ENCODE assay signal across 16 mouse cellular contexts in the genomic region with DNA sequence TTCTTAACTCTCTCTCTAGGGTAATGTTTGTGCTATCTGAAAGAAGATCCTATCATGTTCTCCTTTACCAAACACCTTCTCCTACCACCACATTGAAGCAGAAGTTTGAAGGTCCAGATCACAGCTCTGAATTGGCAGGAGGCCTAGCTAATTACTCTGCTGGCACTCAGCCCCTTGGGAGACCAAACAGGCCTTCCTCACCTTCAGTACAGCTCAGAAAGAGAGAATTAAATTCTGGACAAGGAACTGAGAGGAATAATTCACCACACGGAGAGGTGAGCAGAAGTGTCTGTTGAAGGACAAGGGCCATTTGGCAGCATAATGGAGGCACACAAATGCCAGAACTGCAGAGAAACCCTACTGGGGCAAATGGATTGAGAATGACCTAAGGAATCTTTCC.
DNase-seq lines count a peak whose midpoint lies in the region; ATAC-seq and TF ChIP-seq lines count a peak whose summit lies in the region.
"Had no signal": no experiment of that assay in that cellular context is flagged by ENCODE, and none has a peak within 500 bp of the region (broad histone marks: within the 10 kb centered on the region; RNA-seq: fewer than 3 reads in every experiment).

No protein-coding gene starts in this region.

- H3K9ac ChIP-seq in heart, adult 2 months (ENCODE audit: low read depth, low read length): no peak overlapping the region
- no peak overlapping the region for H3K9ac ChIP-seq in intestine, postnatal 0 days (ENCODE audit: low read depth, low read length)
- H3K9ac ChIP-seq: embryonic facial prominence, embryonic 15.5 days; hindbrain, embryonic 15.5 days; liver, embryonic 13.5 days; stomach, embryonic 15.5 days had no signal

- H3K9me3 ChIP-seq in intestine, postnatal 0 days (ENCODE audit: control insufficient read depth): no peaks in the 10 kb centered on the region
- H3K9me3 ChIP-seq: embryonic facial prominence, embryonic 15.5 days; hindbrain, embryonic 15.5 days; liver, embryonic 13.5 days; megakaryocyte, embryonic 14.5 days; stomach, embryonic 15.5 days had no signal

- no peak for TF ChIP-seq POLR2A in heart, adult 2 months (IDR thresholded peaks at IDR 0.05; ENCODE audit: insufficient read depth, low read depth, low read length)
- no peak for TF ChIP-seq POLR2A in cerebellum, adult 2 months (IDR thresholded peaks at IDR 0.05; ENCODE audit: borderline replicate concordance, insufficient read depth, low read length)

- TF ChIP-seq CTCF in heart, adult 2 months (IDR thresholded peaks at IDR 0.05): no peak
- TF ChIP-seq CTCF in cerebellum, adult 2 months (IDR thresholded peaks at IDR 0.05; ENCODE audit: borderline replicate concordance, insufficient read depth, low read depth, low read length): no peak
- no peak for TF ChIP-seq CTCF in intestine, postnatal 0 days (IDR thresholded peaks at IDR 0.05; ENCODE audit: low read depth)

- H3K79me2 ChIP-seq in heart, adult 2 months (replicated peaks; ENCODE audit: control insufficient read depth, insufficient read depth, low read length): no peaks in the 10 kb centered on the region

- WGBS in heart, adult 2 months: 42% methylated on average over 1 of the region's 1 CpGs
- WGBS in cerebellum, adult 2 months: 11% methylated on average over 1 of the region's 1 CpGs
- 73% methylated on average over 1 of the region's 1 CpGs for WGBS in intestine, postnatal 0 days

- intact Hi-C loops in heart, adult 2 months (cut with DNase I): loop anchor here (10.0 kb wide), 1 partner anchor 347 kb away; the partner anchor contains the start of gene Tle4

- peak; percentile 36 to 39 for DNase-seq in heart, adult 2 months
- no peak for DNase-seq in heart, adult 11 months
- peak; percentile 40 for DNase-seq in kidney, adult 9 months
- DNase-seq in kidney, adult 11 months: no peak
- DNase-seq in brain, adult 2 months (ENCODE audit: low read depth, low spot score): peak; percentile 74
- peak; percentile 74 to 84 for DNase-seq in cerebellum, adult 2 months
- DNase-seq: B cell, adult 2 months; liver, embryonic 13.5 days; lung, postnatal 10 days; retina, postnatal 1 day had no signal

- H3K27ac ChIP-seq in heart, adult 2 months: no peak overlapping the region
- no peak overlapping the region for H3K27ac ChIP-seq in cerebellum, adult 2 months (ENCODE audit: insufficient read depth, low read length)
- no peak overlapping the region for H3K27ac ChIP-seq in intestine, postnatal 0 days (ENCODE audit: low read depth, low read length)
- H3K27ac ChIP-seq: embryonic facial prominence, embryonic 15.5 days; hindbrain, embryonic 15.5 days; liver, embryonic 13.5 days; stomach, embryonic 15.5 days had no signal

- no peak for TF ChIP-seq EP300 in heart, adult 2 months (IDR thresholded peaks at IDR 0.05; ENCODE audit: insufficient read depth, low read depth, low read length)

- peaks cover 1% of the 10 kb centered on the region; the same call in 1 of the 2 replicates for H3K4me1 ChIP-seq in heart, adult 2 months (ENCODE audit: control insufficient read depth, insufficient read depth, low read length)
- peaks cover 5% of the 10 kb centered on the region; the same call in 1 of the 2 replicates for H3K4me1 ChIP-seq in cerebellum, adult 2 months (ENCODE audit: control insufficient read depth, insufficient read depth, low read length)
- no peaks in the 10 kb centered on the region for H3K4me1 ChIP-seq in intestine, postnatal 0 days (replicated peaks; ENCODE audit: control insufficient read depth, insufficient read depth, low read length)
- H3K4me1 ChIP-seq: embryonic facial prominence, embryonic 15.5 days; liver, embryonic 13.5 days; stomach, embryonic 15.5 days had no signal

- no peaks in the 10 kb centered on the region for H3K36me3 ChIP-seq in heart, adult 2 months (ENCODE audit: control insufficient read depth, insufficient read depth, low read length)
- no peaks in the 10 kb centered on the region for H3K36me3 ChIP-seq in intestine, postnatal 0 days (ENCODE audit: control insufficient read depth, insufficient read depth)
- H3K36me3 ChIP-seq: embryonic facial prominence, embryonic 15.5 days; hindbrain, embryonic 15.5 days; liver, embryonic 13.5 days; stomach, embryonic 15.5 days had no signal

- no peaks in the 10 kb centered on the region for H3K27me3 ChIP-seq in heart, adult 2 months (ENCODE audit: control insufficient read depth, insufficient read depth, low read length)
- no peaks in the 10 kb centered on the region for H3K27me3 ChIP-seq in cerebellum, adult 2 months (ENCODE audit: control insufficient read depth, insufficient read depth, low read length)
- H3K27me3 ChIP-seq in intestine, postnatal 0 days (replicated peaks; ENCODE audit: control insufficient read depth, insufficient read depth, low read length): no peaks in the 10 kb centered on the region
- H3K27me3 ChIP-seq: embryonic facial prominence, embryonic 15.5 days; hindbrain, embryonic 15.5 days; liver, embryonic 13.5 days; stomach, embryonic 15.5 days had no signal

- ATAC-seq in CD4-positive, CD25-positive, alpha-beta regulatory T cell, adult 4 months: no peak
- no peak for ATAC-seq in intestine, postnatal 0 days

- H3K4me2 ChIP-seq in intestine, postnatal 0 days (replicated peaks; ENCODE audit: low read depth): no peak overlapping the region
- H3K4me2 ChIP-seq: embryonic facial prominence, embryonic 15.5 days; hindbrain, embryonic 15.5 days; liver, embryonic 13.5 days; stomach, embryonic 15.5 days had no signal

- no peak overlapping the region for H3K4me3 ChIP-seq in heart, adult 2 months
- H3K4me3 ChIP-seq in cerebellum, adult 2 months (replicated peaks; ENCODE audit: insufficient read depth, low read depth, low read length): no peak overlapping the region
- H3K4me3 ChIP-seq in intestine, postnatal 0 days (ENCODE audit: low read depth, low read length): no peak overlapping the region
- H3K4me3 ChIP-seq: embryonic facial prominence, embryonic 15.5 days; hindbrain, embryonic 15.5 days; liver, embryonic 13.5 days; megakaryocyte, embryonic 14.5 days; stomach, embryonic 15.5 days had no signal

Comparison
In these comparisons a context has a peak if more than half of its experiments do, and no peak if none do; other contexts are left out.
1. DNase-seq: peak in heart, adult 2 months (2 of 2), kidney, adult 9 months (single experiment), brain, adult 2 months (single experiment) and cerebellum, adult 2 months (2 of 2); none in heart, adult 11 months (single experiment) and kidney, adult 11 months (single experiment).